Mouse (Mus musculus) G1E (cell line): ENCODE measurements around the gene Cux1.

Experiments
- CTCF ChIP-seq: IDR thresholded peaks from 2 replicates; pipeline ENCODE4 v1.5.1; 2012; ENCODE audit warnings: low read depth, low read length, inconsistent platforms, mixed read lengths
- GATA1 ChIP-seq: IDR thresholded peaks from 2 replicates; pipeline ENCODE4 v1.6.1; 2012; ENCODE audit warnings: borderline replicate concordance, low read length, inconsistent platforms, mixed read lengths

- TF ChIP-seq GATA1 (no peak), CTCF (no peak)
Observed at GRCm38 (mm10) chr5:136488721-136489120, 78.6 kb downstream of the Cux1 start.
